ENCODE assay signal across 11 mouse cellular contexts in genomic region chr10:119058493-119059020, GRCm38 (mm10).
"Had no signal": no experiment of that assay in that cellular context is flagged by ENCODE, and none has a peak within 500 bp of the region (broad histone marks: within the 10 kb centered on the region; RNA-seq: fewer than 3 reads in every experiment).

No protein-coding gene starts in this region.

- DNase-seq: kidney, postnatal 36 days; left cerebral cortex, postnatal 4 days; lung, adult 18-20 months; right cerebral cortex, postnatal 14 days had no signal

- H3K27ac ChIP-seq: layer of hippocampus, adult 2 months; limb, embryonic 13.5 days; liver, embryonic 14.5 days; midbrain, embryonic 12.5 days; neural tube, embryonic 13.5 days had no signal

- ATAC-seq: midbrain, embryonic 16.5 days had no signal

- H3K36me3 ChIP-seq: kidney, embryonic 15.5 days; limb, embryonic 13.5 days; midbrain, embryonic 12.5 days; neural tube, embryonic 13.5 days had no signal

- H3K4me2 ChIP-seq: kidney, embryonic 15.5 days; limb, embryonic 13.5 days; midbrain, embryonic 12.5 days; neural tube, embryonic 13.5 days had no signal

- H3K9me3 ChIP-seq: kidney, embryonic 15.5 days; limb, embryonic 13.5 days; midbrain, embryonic 12.5 days; neural tube, embryonic 13.5 days had no signal

- H3K9ac ChIP-seq: kidney, embryonic 15.5 days; limb, embryonic 13.5 days; liver, embryonic 14.5 days; midbrain, embryonic 12.5 days; neural tube, embryonic 13.5 days had no signal

- H3K27me3 ChIP-seq: limb, embryonic 13.5 days; midbrain, embryonic 12.5 days; neural tube, embryonic 13.5 days had no signal

- H3K4me3 ChIP-seq: kidney, embryonic 15.5 days; layer of hippocampus, adult 2 months; limb, embryonic 13.5 days; midbrain, embryonic 12.5 days; neural tube, embryonic 13.5 days had no signal
